Mouse (Mus musculus) Muller cell, postnatal 12 days (primary cell): ENCODE data around the gene Serpinb7.
A peak's percentile ranks its signal among the peaks of the same experiment; 100 is the strongest.

Experiments
- DNase-seq: peaks from one replicate; pipeline ENCODE4 v3.0.0-alpha.2; 2015; ENCODE audit errors: inconsistent ontology term

The Serpinb7 gene

GRCm38 (mm10) chr1:107399355-107399754 is at the start of gene Serpinb7:
Serpinb7 (plus strand) TSS chr1:107399655.
- DNase-seq: no peak

GRCm38 (mm10) chr1:107350392-107350791 is 49.1 kb upstream of the Serpinb7 start:
- DNase-seq: no peak

GRCm38 (mm10) chr1:107351115-107351514 is 48.3 kb upstream of the Serpinb7 start:
- DNase-seq: peak; percentile 27

DNA sequence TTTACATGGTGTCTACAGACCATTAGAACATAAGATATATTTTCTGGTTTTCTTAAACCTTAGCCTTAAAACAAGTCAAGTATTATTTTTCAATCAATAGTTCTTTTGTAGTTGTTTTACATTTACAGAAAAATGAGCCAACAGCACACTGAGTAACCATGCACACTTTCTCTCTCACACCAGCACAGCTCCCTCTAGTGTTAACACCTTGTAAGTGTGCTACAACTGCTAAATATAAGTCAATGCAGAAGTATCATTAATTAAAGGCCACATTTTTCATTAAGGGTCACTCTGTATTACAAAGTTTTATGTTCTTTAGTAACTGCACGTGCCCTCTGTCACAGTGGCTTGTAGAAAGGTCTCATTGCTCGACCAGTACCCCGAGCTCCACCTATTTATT is 46.4 kb upstream of the Serpinb7 start:
- DNase-seq: no peak

- no peak for DNase-seq
These were observed 38.6 kb upstream of the Serpinb7 start, which contains the start of gene Serpinb11 for GRCm38 (mm10) chr1:107360898-107361297. Serpinb11 (plus strand) TSS chr1:107361198.

GRCm38 (mm10) chr1:107365973-107366372 is 33.5 kb upstream of the Serpinb7 start:
- peak; percentile 64 for DNase-seq

DNA sequence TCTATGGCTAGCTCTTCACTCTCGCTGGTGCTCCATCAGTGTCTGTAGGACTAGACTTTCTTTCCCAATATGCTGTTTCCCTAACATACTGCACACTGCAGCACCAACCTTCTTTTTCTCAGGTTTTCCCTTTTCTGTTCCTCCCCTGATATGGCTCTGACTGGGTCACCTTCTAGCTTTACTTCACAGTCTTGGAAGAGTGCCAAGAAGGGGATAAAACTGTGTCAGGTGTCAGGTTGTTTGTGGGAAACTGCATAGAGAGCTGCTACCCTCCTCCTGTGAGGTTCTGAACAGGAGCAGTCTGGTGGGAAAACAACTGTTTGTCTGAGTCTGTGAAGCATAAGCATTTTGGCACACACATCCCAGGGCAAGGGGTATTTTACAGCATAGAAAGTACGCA is 30.5 kb upstream of the Serpinb7 start:
- no peak for DNase-seq

GRCm38 (mm10) chr1:107376952-107377351 is 22.5 kb upstream of the Serpinb7 start:
- no peak for DNase-seq

- no peak for DNase-seq
These were observed 21.1 kb upstream of the Serpinb7 start for GRCm38 (mm10) chr1:107378368-107378767.

DNA sequence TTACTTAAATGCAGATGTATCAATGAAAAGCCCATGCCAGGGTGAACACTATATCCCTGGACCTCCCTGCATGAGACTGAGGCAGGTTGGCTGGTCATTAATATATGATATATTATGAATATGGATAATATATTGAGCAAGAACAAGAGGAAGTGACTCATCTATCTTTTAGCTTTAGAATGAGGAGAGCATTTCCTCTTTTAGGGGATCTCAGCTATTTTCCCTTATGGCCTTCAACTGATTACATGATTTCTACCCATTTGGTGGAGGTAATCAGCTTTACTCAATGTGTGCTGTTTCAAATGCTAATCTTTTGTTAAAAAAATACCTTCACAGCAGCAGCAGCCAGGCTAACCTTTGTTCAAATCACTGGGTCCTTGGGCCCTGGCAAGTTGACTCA is 18.0 kb upstream of the Serpinb7 start:
- no peak for DNase-seq

GRCm38 (mm10) chr1:107382404-107382803 is 17.1 kb upstream of the Serpinb7 start:
- no peak for DNase-seq

GRCm38 (mm10) chr1:107384532-107384931 is 14.9 kb upstream of the Serpinb7 start:
- DNase-seq: no peak

GRCm38 (mm10) chr1:107389753-107390152 is 9.7 kb upstream of the Serpinb7 start:
- no peak for DNase-seq

- no peak for DNase-seq
These were observed 2.0 kb upstream of the Serpinb7 start for GRCm38 (mm10) chr1:107397481-107397880.

GRCm38 (mm10) chr1:107402082-107402481 is 2.6 kb downstream of the Serpinb7 start:
- no peak for DNase-seq

GRCm38 (mm10) chr1:107414650-107415049 is 15.2 kb downstream of the Serpinb7 start:
- DNase-seq: no peak

- DNase-seq: no peak
These were observed 23.0 kb downstream of the Serpinb7 start for GRCm38 (mm10) chr1:107422487-107422886.

- DNase-seq: no peak
These were observed 31.8 kb downstream of the Serpinb7 start for GRCm38 (mm10) chr1:107431253-107431652.

DNA sequence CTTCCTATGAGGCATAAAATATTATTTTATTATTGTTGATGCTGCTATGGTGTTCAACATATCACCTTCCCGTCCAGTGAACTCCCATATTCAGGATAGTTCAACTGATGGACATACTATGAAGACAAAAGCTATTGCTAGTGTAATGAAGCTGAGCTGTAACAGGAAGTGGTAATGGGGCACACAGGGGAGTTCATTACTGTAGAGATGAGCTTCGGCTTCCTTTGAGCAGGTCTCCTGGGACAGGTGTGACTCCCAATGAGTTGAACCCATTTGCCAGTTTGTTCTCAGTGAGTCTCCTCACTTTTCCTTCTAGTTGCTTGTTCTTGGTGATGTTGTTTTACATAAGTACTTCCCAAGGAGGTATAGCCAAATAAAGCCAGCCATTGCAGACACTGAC is 36.1 kb downstream of the Serpinb7 start:
- DNase-seq: no peak

DNA sequence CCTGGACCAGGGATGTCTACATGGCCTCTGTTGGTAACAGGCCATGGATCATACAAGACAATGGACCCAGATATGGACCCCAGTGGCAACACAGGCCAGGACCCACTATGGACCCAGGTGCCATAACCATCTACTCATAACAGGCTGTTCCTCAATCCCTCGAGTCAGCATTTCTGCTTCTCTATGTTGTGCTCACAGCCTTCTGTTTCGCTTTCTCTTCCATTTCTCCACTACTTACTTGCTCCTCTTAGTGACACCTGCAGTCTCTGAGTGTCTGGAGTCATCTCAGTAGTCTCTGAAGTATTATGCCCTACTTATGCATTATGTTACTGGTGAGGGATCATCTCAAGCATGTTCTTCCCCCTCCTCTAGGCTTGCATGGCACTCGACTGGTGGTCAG is 40.0 kb downstream of the Serpinb7 start:
- DNase-seq: no peak

GRCm38 (mm10) chr1:107445352-107445751 is 45.9 kb downstream of the Serpinb7 start:
- DNase-seq: peak; percentile 82

DNA sequence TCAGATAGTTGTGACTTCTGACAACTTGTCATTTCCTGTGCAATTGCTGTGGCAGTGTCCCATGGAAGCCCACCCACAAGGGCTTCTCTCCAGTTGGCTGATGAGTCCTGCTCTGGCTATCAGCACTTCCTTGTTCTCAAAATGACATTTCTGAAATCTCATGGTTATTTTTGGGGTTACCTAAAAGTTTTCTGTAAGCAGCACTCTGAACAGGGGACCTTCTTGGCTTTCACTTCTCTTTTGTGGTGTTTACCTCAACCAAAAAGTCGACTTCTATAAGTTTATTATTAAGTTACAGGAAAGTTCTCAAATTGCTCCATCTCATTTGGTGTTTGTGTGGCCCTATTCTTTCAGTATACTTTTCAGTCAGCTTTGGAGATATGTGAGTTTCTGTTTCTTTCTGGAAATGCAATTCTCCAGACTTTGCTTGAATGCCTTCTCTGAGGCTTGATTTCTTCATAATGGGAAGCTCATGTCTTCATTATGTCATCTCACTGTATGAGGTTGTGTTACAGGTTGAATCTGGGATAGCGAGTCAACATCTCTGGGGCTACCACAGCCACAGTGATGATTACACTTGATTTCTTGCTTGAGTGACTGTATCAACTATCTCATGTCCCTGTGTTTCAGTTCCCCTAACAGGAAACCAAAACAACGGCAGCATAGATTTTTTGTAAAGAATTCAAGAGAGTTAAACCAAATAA is 47.9 kb downstream of the Serpinb7 start:
- no peak for DNase-seq

GRCm38 (mm10) chr1:107479909-107480308 is 80.5 kb downstream of the Serpinb7 start:
- DNase-seq: no peak

- peak; percentile 54 for DNase-seq
These were observed 82.0 kb downstream of the Serpinb7 start for GRCm38 (mm10) chr1:107481452-107481851.
